Mouse (Mus musculus): ENCODE results near the gene Fbxw17. TPM values are rescaled to one million over a fixed set of nuclear protein-coding genes. Genes with fewer than 3 reads are reported as not detected.

Fbxw17 gene
- polyA plus RNA-seq, 1 experiment from 2014 or later, result 33.7 TPM

- Histone ChIP-seq H3K27ac (peak overlapping the region; percentile 50), H3K27me3 (ENCODE audit: low read depth, poor library complexity, severe bottlenecking) (no peaks in the 10 kb centered on the region), H3K9me3 (replicated peaks) (no peaks in the 10 kb centered on the region), H3K36me3 (no peaks in the 10 kb centered on the region), H3K4me1 (no peaks in the 10 kb centered on the region), H3K4me3 (peak overlapping the region; percentile 43)
- peak; percentile 33 for DNase-seq (ENCODE audit: low spot score)
- 39% methylated on average over 27 of the region's 27 CpGs for WGBS
These were observed 47.2 kb downstream of the Fbxw17 start for GRCm38 (mm10) chr13:50464621-50465562.

GRCm38 (mm10) chr13:50467007-50467406, 49.3 kb downstream of the Fbxw17 start, which contains the start of gene Nutm2:
Gene Nutm2, plus strand, starts transcription at chr13:50467307.
- no peak within 1 kb of the TSS for H3K27ac ChIP-seq
- no peaks in the 10 kb centered on the region for H3K9me3 ChIP-seq (replicated peaks)
- WGBS, result 84% methylated on average over 4 of the region's 4 CpGs
- H3K4me1 ChIP-seq, result no peaks in the 10 kb centered on the region
- no peaks in the 10 kb centered on the region for H3K27me3 ChIP-seq (ENCODE audit: low read depth, poor library complexity, severe bottlenecking)
- no peak for DNase-seq (ENCODE audit: low spot score)
- H3K4me3 ChIP-seq, result no peak within 1 kb of the TSS
- H3K36me3 ChIP-seq, result no peaks in the 10 kb centered on the region

Other genes with a start within 250 kb of the Fbxw17 start
- gene Gm906, start 167.6 kb upstream of the Fbxw17 start, polyA plus RNA-seq (2016; fragmentation: Nextera tagmentation; extraction: Ambion mirVana), result not detected in 2 replicates
- gene Gm47429, start 26.0 kb downstream of the Fbxw17 start, polyA plus RNA-seq (2016; fragmentation: Nextera tagmentation; extraction: Ambion mirVana), result not detected in 2 replicates
- not detected in 2 replicates for gene Nutm2, start 49.4 kb downstream of the Fbxw17 start, polyA plus RNA-seq (2016; fragmentation: Nextera tagmentation; extraction: Ambion mirVana)
- not detected in 2 replicates for gene Gm904, start 225.4 kb downstream of the Fbxw17 start, polyA plus RNA-seq (2016; fragmentation: Nextera tagmentation; extraction: Ambion mirVana)

Measured in limb, embryonic 10.5 days (tissue).